Mouse (Mus musculus): Measurements from ENCODE around the gene Gm43738.

Gm43738 gene

GRCm38 (mm10) chr3:89100811-89101210 is at the start of gene Gm43738:
TSS of gene Gm43738 (minus strand) at chr3:89101099.
- DNase-seq (ENCODE audit: low read depth, low spot score) = no peak

DNA sequence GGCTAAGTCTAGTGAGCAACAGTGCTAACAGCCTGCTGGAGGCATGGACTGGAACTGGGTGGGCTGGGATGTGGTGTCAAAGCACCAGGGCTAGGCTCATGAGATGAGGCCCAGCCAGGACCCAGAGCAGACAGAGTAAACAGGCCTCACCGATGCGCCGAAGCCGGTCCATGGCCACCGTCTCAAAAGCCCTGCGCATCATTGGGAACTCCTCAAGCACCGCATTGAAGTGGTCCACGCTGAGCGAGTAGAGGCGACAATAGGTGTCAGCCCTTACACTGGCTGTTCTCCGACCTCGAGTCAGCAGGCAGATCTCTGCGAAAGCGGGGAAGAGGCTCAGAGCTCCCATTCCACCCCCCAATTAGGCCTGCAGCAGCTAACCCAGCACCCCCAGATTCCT is 47.7 kb upstream of the Gm43738 start:
- DNase-seq (ENCODE audit: low read depth, low spot score) = no peak

DNA sequence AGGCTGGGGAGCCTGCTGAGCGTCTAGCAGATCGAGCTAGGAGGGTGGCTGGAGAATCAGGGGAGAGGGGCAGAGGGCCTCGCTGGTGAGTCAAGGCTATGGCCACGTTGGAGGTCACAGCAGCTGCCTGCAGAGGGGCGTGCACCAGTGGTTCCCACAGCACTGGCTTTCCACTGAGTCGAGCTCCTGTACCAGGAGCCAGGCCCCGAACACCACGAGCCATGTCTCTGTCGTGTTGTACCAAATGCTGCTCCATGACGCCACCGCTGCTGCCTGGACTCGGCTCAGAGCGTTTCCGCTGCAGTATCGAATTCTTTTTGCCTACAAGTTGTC is 47.0 kb upstream of the Gm43738 start:
- DNase-seq (ENCODE audit: low read depth, low spot score) = no peak

DNA sequence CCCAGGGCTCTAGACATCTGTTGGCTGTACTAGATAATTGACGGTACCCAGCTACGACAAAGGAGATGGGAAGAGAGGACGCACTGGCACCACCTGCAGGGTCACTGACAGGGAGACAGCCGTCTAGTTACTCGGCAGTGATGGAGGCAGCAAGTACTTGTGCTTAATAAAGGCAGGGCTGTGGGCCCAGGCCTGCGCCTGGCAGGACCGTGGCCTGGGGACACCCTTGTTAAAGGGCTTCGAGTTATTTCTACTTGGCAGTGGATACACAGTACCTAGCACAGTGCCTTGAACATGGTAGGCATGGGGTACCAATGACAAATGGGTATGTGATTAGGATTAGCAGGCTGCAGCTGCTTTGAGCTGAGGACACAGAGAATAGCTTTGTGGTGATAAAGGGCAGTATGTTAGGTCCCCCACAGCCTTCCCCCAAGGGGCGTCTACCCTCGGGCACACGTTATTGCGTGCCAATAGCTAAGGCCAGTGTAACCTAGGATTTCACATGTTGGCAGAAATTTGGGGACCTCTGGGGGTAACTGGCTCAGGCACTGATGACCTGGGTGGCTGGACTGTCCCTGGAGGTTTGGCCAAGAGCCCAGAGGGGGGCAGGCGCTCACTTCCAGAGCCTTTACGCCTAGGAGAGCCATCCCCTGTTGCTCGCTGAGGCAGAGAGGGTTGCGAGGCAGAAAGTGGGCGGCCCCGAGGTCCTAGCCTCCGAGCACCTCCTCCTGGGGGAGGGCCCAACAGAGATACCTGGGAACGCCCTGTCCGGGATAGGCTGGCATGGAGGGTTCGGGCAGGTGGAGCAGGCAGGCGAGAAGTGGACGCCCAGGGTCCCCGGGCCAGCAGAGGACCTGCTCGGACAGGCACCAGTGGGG is 46.4 kb upstream of the Gm43738 start:
- no peak for DNase-seq (ENCODE audit: low read depth, low spot score)

- DNase-seq (ENCODE audit: low read depth, low spot score) = no peak
Observed at GRCm38 (mm10) chr3:89145566-89145965, 44.7 kb upstream of the Gm43738 start.

- no peak for DNase-seq (ENCODE audit: low read depth, low spot score)
Observed at GRCm38 (mm10) chr3:89144821-89145220, 43.9 kb upstream of the Gm43738 start.

- no peak for DNase-seq (ENCODE audit: low read depth, low spot score)
Observed at GRCm38 (mm10) chr3:89136365-89136764, 35.5 kb upstream of the Gm43738 start.

GRCm38 (mm10) chr3:89135958-89136357 is 35.1 kb upstream of the Gm43738 start, which contains the start of gene Pklr:
TSS of gene Pklr (plus strand) at chr3:89136142.
- DNase-seq (ENCODE audit: low read depth, low spot score) = no peak

DNA sequence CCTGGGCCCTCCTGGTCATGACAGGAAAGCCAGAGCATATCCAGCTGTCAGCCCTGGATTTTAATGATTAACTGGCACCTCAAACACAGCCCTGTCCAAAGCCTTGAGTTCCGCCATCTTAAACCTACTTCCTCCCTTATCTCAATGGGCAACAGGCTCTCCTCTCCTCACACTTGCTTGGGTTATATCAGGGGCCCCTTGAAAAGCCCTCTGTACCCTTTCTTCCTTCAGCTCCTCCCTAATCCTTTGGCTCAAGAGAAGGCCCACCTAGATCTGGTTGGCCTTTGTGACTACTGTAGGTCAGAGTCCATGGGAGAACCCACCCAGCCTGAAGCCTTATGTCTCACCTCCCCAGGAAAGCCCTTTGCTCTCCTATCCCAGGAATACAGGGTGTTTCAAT is 32.9 kb upstream of the Gm43738 start:
- no peak for DNase-seq (ENCODE audit: low read depth, low spot score)

GRCm38 (mm10) chr3:89133063-89133450 is 32.2 kb upstream of the Gm43738 start:
- no peak for DNase-seq (ENCODE audit: low read depth, low spot score)

DNA sequence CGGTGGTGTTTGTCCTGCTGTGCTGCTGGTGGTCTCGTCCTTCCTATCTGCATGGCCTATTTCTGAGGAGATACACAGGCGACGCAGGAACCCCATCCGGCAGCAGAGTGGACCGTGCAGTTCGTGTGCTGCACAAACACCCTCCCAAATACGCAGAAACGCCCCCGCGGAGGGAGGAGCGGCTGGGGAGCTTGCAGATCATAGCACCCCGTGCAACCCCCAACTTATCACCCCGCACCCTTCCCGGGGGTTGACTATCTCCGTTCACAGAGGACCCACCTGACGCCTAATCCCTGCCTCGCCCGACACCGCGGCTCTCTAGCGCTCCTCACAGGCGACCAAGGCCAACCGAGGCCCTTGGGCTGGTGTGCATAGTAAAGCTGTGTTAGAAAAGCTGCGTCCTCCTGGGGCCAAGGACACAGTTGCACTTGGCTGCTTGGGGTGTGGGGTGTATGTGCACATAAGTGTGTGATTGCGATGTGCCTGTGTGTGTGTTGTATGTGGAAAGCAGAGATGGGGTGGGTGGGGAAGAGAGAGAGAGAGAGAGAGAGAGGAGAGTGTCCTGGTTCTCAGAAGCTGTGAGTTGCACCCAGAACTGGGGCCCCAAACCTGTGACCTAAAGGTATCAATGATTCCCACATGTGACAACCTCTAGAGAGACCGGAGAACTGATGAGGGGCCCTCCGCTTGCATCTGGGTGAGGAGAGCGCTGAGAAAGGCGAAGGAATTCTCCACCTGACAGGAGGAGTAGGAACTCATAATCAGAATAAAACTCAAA is 31.6 kb upstream of the Gm43738 start:
- DNase-seq (ENCODE audit: low read depth, low spot score) = peak; percentile 23

- DNase-seq (ENCODE audit: low read depth, low spot score) = no peak
Observed at GRCm38 (mm10) chr3:89131816-89132215, 30.9 kb upstream of the Gm43738 start.

DNA sequence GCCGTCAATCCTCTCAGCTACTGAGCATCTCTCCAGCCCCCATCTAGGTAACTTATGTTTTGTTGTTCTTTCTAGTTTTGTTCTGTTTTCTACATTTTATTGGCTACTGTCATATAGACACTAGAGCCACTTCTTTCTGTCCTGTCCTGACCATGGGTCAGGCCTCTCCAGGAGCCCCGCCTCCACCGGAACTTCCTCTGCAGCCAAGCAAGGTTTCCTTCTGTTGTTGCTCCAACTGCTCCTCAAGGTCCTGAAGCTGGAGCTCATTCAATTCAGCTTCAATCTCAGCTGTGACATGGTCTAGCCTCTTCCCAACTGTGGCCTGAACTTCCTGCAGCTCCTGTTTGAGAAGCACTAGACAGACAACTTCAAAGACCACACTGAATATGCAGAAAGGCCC is 29.0 kb upstream of the Gm43738 start:
- no peak for DNase-seq (ENCODE audit: low read depth, low spot score)

- DNase-seq (ENCODE audit: low read depth, low spot score) = no peak
Observed at GRCm38 (mm10) chr3:89125981-89126380, 25.1 kb upstream of the Gm43738 start.

DNA sequence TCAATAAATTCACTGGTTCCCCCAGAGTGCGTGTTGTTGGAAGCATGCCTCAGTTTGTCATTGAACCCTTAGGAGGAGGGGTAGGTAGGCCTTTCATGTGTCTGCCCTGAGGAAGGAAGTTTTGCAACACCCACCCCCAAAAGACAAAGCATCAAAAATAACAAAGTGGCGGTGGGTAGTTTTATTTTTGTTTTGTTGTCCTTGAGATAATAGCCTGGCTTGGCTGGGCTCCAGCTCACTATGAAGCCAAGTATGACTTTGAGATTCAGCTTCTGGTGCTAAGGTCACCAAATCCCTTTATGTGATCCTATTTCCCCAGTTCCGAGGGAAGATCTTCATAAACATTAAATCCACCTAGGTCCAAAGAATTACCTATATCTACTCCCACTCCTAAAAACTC is 23.3 kb upstream of the Gm43738 start:
- DNase-seq (ENCODE audit: low read depth, low spot score) = no peak

DNA sequence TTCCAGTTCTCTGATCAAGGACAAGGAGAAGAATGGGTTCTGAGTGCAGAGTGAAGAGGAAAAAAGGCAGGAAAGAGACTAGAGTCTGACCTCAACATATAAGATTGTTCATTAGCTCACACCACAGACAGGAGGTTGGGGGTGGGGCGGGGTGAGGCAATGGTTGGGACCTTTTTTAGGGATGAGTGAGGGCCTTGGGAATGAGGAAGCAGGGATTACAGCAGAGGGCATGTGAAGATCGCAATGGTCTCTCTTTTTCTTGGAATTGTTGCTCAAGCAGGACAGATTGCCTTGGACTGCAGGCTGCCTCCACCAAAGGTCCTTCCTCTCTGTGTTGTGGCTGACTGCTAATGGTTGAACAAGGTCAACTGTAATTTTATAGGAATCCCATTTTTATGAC is 22.4 kb upstream of the Gm43738 start:
- DNase-seq (ENCODE audit: low read depth, low spot score) = no peak

- DNase-seq (ENCODE audit: low read depth, low spot score) = peak; percentile 30
Observed at GRCm38 (mm10) chr3:89115522-89115921, 14.6 kb upstream of the Gm43738 start.

DNA sequence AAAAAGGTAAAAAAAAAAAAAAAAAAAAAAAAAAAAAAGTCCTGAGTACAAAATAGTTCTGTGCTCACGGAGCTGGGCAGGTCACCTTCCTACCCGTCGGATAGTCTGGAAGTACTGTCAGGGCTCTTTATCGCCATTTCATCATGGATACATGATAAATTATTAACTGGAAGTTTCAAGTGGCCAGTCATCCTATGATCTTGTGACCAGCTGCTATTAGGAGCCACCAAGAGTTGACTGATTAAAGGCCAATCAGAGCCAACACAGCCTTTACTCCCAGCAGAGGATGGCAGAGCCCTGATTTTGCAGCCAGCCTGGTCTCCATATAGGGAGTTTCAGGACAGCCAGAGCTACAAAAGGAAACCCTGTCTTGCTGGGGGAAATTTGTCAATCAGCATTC is 12.2 kb upstream of the Gm43738 start:
- no peak for DNase-seq (ENCODE audit: low read depth, low spot score)

- DNase-seq (ENCODE audit: low read depth, low spot score) = no peak
Observed at GRCm38 (mm10) chr3:89108146-89108545, 7.2 kb upstream of the Gm43738 start.

- no peak for DNase-seq (ENCODE audit: low read depth, low spot score)
Observed at GRCm38 (mm10) chr3:89107545-89107944, 6.6 kb upstream of the Gm43738 start.

DNA sequence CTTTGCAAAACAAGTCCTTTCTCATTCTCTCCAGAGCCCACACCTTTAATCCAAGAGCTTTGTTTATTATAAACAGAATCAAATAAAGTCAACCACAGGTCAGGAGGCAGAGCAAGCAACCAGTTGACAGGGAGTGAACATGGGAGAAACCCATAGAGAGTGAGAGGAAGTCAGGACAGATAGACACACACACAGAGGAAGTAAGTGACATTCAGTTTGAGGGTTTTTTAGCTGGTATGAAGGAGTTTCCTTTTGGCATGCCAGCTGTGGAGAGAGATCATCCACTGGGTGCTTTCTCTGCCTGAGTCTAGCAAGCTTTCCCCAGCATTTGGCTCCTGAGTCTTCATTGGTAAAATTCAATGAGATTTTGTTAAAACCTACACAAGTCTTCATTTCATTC is 6.0 kb upstream of the Gm43738 start:
- DNase-seq (ENCODE audit: low read depth, low spot score) = no peak

GRCm38 (mm10) chr3:89103291-89103595 is 2.3 kb upstream of the Gm43738 start:
- DNase-seq (ENCODE audit: low read depth, low spot score) = no peak

Measured in mesoderm, embryonic 11.5 days (tissue).